ENCODE assay signal across 11 mouse cellular contexts in genomic region chr3:134648727-134649445, GRCm38 (mm10).
DNase-seq lines count a peak whose midpoint lies in the region; ATAC-seq and TF ChIP-seq lines count a peak whose summit lies in the region.
"Had no signal": no experiment of that assay in that cellular context is flagged by ENCODE, and none has a peak within 500 bp of the region (broad histone marks: within the 10 kb centered on the region; RNA-seq: fewer than 3 reads in every experiment).

No protein-coding gene starts in this region.

- no peak for DNase-seq in liver, postnatal 0 days
- DNase-seq in liver, embryonic 11.5 days (ENCODE audit: low spot score), result no peak
- DNase-seq in adipocyte (ENCODE audit: low spot score), result peak; percentile 33
- peak; percentile 70 for DNase-seq in retina, postnatal 1 day
- DNase-seq in cerebellum, postnatal 25 days, result no peak
- DNase-seq: adrenal gland, postnatal 25 days; heart, postnatal 10 days had no signal

- H3K36me3 ChIP-seq in liver, postnatal 0 days (replicated peaks; ENCODE audit: insufficient read depth, low read length), result no peaks in the 10 kb centered on the region
- H3K36me3 ChIP-seq in liver, embryonic 11.5 days (ENCODE audit: control insufficient read depth, insufficient read depth, low read length), result no peaks in the 10 kb centered on the region
- no peaks in the 10 kb centered on the region for H3K36me3 ChIP-seq in hindbrain, embryonic 15.5 days
- H3K36me3 ChIP-seq in kidney, embryonic 14.5 days (ENCODE audit: control insufficient read depth, insufficient read depth, low read length), result no peaks in the 10 kb centered on the region
- H3K36me3 ChIP-seq: limb, embryonic 15.5 days; stomach, embryonic 15.5 days had no signal

- no peak for ATAC-seq in liver, postnatal 0 days
- no peak for ATAC-seq in liver, embryonic 11.5 days (replicated peaks; ENCODE audit: low FRiP score)
- ATAC-seq in hindbrain, embryonic 15.5 days (ENCODE audit: low FRiP score, low read depth), result peak; percentile 48; the same call in 1 of the 2 replicates
- ATAC-seq in kidney, embryonic 14.5 days (ENCODE audit: low FRiP score, low TSS enrichment), result no peak

- H3K9me3 ChIP-seq in liver, postnatal 0 days (ENCODE audit: low read length), result no peaks in the 10 kb centered on the region
- H3K9me3 ChIP-seq in liver, embryonic 11.5 days (ENCODE audit: control insufficient read depth, low read length), result no peaks in the 10 kb centered on the region
- H3K9me3 ChIP-seq in hindbrain, embryonic 15.5 days, result no peaks in the 10 kb centered on the region
- H3K9me3 ChIP-seq in kidney, embryonic 14.5 days (ENCODE audit: control insufficient read depth, low read length), result no peaks in the 10 kb centered on the region
- H3K9me3 ChIP-seq: limb, embryonic 15.5 days; stomach, embryonic 15.5 days had no signal

- peak; percentile 50 for TF ChIP-seq CTCF in liver, postnatal 0 days (IDR thresholded peaks at IDR 0.05; ENCODE audit: low read depth)

- H3K4me2 ChIP-seq in liver, postnatal 0 days (ENCODE audit: low read depth, low read length), result no peak overlapping the region
- no peak overlapping the region for H3K4me2 ChIP-seq in liver, embryonic 11.5 days
- no peak overlapping the region for H3K4me2 ChIP-seq in hindbrain, embryonic 15.5 days
- H3K4me2 ChIP-seq in kidney, embryonic 14.5 days (replicated peaks; ENCODE audit: low read depth, low read length), result no peak overlapping the region
- H3K4me2 ChIP-seq: limb, embryonic 15.5 days; stomach, embryonic 15.5 days had no signal

- no peaks in the 10 kb centered on the region for H3K27me3 ChIP-seq in liver, postnatal 0 days (ENCODE audit: insufficient read depth, low read length)
- H3K27me3 ChIP-seq in liver, embryonic 11.5 days (replicated peaks; ENCODE audit: control insufficient read depth, insufficient read depth, low read length), result no peaks in the 10 kb centered on the region
- no peaks in the 10 kb centered on the region for H3K27me3 ChIP-seq in hindbrain, embryonic 15.5 days
- H3K27me3 ChIP-seq in kidney, embryonic 14.5 days (ENCODE audit: control insufficient read depth, insufficient read depth, low read length), result no peaks in the 10 kb centered on the region
- H3K27me3 ChIP-seq: limb, embryonic 15.5 days; stomach, embryonic 15.5 days had no signal

- no peak overlapping the region for H3K27ac ChIP-seq in liver, postnatal 0 days (ENCODE audit: low read depth)
- H3K27ac ChIP-seq in liver, embryonic 11.5 days (ENCODE audit: low read depth, low read length), result no peak overlapping the region
- H3K27ac ChIP-seq in hindbrain, embryonic 15.5 days (replicated peaks), result no peak overlapping the region
- no peak overlapping the region for H3K27ac ChIP-seq in kidney, embryonic 14.5 days (ENCODE audit: low read depth, low read length)
- H3K27ac ChIP-seq: limb, embryonic 15.5 days; stomach, embryonic 15.5 days had no signal

- no peak overlapping the region for H3K4me3 ChIP-seq in liver, postnatal 0 days (ENCODE audit: low read depth, low read length)
- H3K4me3 ChIP-seq in liver, embryonic 11.5 days (ENCODE audit: low read depth, low read length), result no peak overlapping the region
- H3K4me3 ChIP-seq in hindbrain, embryonic 15.5 days, result no peak overlapping the region
- no peak overlapping the region for H3K4me3 ChIP-seq in kidney, embryonic 14.5 days (ENCODE audit: low read length)
- H3K4me3 ChIP-seq: limb, embryonic 15.5 days; stomach, embryonic 15.5 days had no signal

- no peaks in the 10 kb centered on the region for H3K4me1 ChIP-seq in liver, postnatal 0 days (ENCODE audit: insufficient read depth)
- H3K4me1 ChIP-seq in liver, embryonic 11.5 days (replicated peaks; ENCODE audit: control insufficient read depth, insufficient read depth, low read length), result no peaks in the 10 kb centered on the region
- no peaks in the 10 kb centered on the region for H3K4me1 ChIP-seq in hindbrain, embryonic 15.5 days (replicated peaks)
- no peaks in the 10 kb centered on the region for H3K4me1 ChIP-seq in kidney, embryonic 14.5 days (ENCODE audit: control insufficient read depth, insufficient read depth, low read length)
- H3K4me1 ChIP-seq: limb, embryonic 15.5 days; stomach, embryonic 15.5 days had no signal

- TF ChIP-seq EP300 in liver, postnatal 0 days (IDR thresholded peaks at IDR 0.05; ENCODE audit: low read depth), result no peak

- no peak overlapping the region for H3K9ac ChIP-seq in liver, postnatal 0 days (replicated peaks)
- H3K9ac ChIP-seq in liver, embryonic 11.5 days (ENCODE audit: low read depth, low read length), result no peak overlapping the region
- H3K9ac ChIP-seq in hindbrain, embryonic 15.5 days, result no peak overlapping the region
- no peak overlapping the region for H3K9ac ChIP-seq in kidney, embryonic 14.5 days (ENCODE audit: low read depth, low read length)
- H3K9ac ChIP-seq: limb, embryonic 15.5 days; stomach, embryonic 15.5 days had no signal

- 44% methylated on average over 3 of the region's 3 CpGs for WGBS in liver, postnatal 0 days (ENCODE audit: insufficient replicate concordance)
- WGBS in liver, embryonic 11.5 days, result 56% methylated on average over 3 of the region's 3 CpGs
- WGBS in hindbrain, embryonic 15.5 days, result 41% methylated on average over 3 of the region's 3 CpGs
- 50% methylated on average over 3 of the region's 3 CpGs for WGBS in kidney, embryonic 14.5 days

Comparison
In these comparisons a context has a peak if more than half of its experiments do, and no peak if none do; other contexts are left out.
1. DNase-seq: peak in adipocyte (single experiment) and retina, postnatal 1 day (single experiment); none in liver, postnatal 0 days (single experiment), liver, embryonic 11.5 days (single experiment) and cerebellum, postnatal 25 days (0 of 2).